Mouse (Mus musculus) hindbrain, embryonic 14.5 days (tissue): ENCODE measurements around the gene Ctu1. TPM values are rescaled to one million over a fixed set of nuclear protein-coding genes. Genes with fewer than 3 reads are reported as not detected.

ENCODE experiments used
- ATAC-seq: fragments of 200-750 bp; cut with Nextera tagmentation; 2 replicates; pipeline ENCODE4 v1.8.0; 2017; ENCODE audit warnings: moderate number of reproducible peaks, mild to moderate bottlenecking, moderate TSS enrichment, moderate library complexity; ENCODE audit not compliant: low FRiP score
- DNase-seq: peaks from one replicate; pipeline ENCODE4 v3.0.0-alpha.2; 2015; ENCODE audit warnings: low spot score
- H3K27ac ChIP-seq: fragments of 300-500 bp; sonication (generic); 2 replicates; pipeline ENCODE4 v1.5.1; 2014; ENCODE audit warnings: mild to moderate bottlenecking, moderate library complexity
- H3K27me3 ChIP-seq: fragments of 300-500 bp; sonication (generic); 2 replicates; pipeline ENCODE4 v1.6.1; 2014; ENCODE audit warnings: mild to moderate bottlenecking, low read length, mixed read lengths; ENCODE audit not compliant: control insufficient read depth, insufficient read depth
- H3K36me3 ChIP-seq: fragments of 300-500 bp; sonication (generic); replicated peaks from 2 replicates; pipeline ENCODE4 v1.6.1; 2014; ENCODE audit not compliant: control insufficient read depth, insufficient read depth
- H3K4me1 ChIP-seq: fragments of 300-500 bp; sonication (generic); replicated peaks from 2 replicates; pipeline ENCODE4 v1.6.1; 2014; ENCODE audit warnings: antibody characterized with exemption, low read length, mixed read lengths; ENCODE audit not compliant: control insufficient read depth, insufficient read depth
- H3K4me2 ChIP-seq: fragments of 300-500 bp; sonication (generic); replicated peaks from 2 replicates; pipeline ENCODE4 v1.6.1; 2014; ENCODE audit warnings: mild to moderate bottlenecking, moderate library complexity
- H3K4me3 ChIP-seq: fragments of 300-500 bp; sonication (generic); replicated peaks from 2 replicates; pipeline ENCODE4 v1.5.1; 2014; ENCODE audit warnings: mild to moderate bottlenecking, low read length
- H3K9ac ChIP-seq: fragments of 300-500 bp; sonication (generic); 2 replicates; pipeline ENCODE4 v1.6.1; 2014
- H3K9me3 ChIP-seq: fragments of 300-500 bp; sonication (generic); 2 replicates; pipeline ENCODE4 v1.6.1; 2016; ENCODE audit warnings: low read length; ENCODE audit not compliant: control insufficient read depth
- WGBS: fragments of 180-500 bp; shearing (Covaris S2); extraction: QIAGEN DNeasy Blood & Tissue Kit; methylation state at CpG from one replicate; pipeline ENCODE4 v1.1.7; 2014; 5-methylcytosine and 5-hydroxymethylcytosine counted together
- polyA plus RNA-seq: library from polyadenylated mRNA; unstranded; fragments of >200 nt; fragmentation: Nextera tagmentation; extraction: Ambion mirVana; gene quantifications from 2 replicates; pipeline ENCODE4 v1.2.1, GENCODE M21; 2014

Gene Ctu1
- polyA plus RNA-seq, 1 experiment from 2014 or later = 14.6 TPM

DNA sequence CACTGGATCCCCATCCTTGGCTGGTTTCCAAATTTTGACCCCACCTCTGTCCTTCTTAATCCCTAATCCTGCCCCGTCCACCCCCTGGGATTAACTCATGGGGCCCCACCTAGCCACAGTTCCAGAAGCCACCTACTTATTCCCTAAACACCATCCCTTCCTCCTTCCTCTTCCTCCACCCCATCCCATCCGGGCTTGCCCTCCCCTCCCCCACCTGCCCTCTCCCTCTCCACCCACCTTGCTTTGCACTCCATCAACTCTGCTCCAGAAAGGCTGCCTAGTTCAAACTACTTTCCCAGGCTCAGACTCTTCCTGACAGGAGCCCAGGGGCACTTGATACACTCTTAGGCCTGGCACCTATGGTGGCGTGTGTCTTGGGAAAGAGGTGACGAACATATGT, 40.5 kb downstream of the Ctu1 start, which contains the start of gene Klk13:
Klk13 (plus strand) TSS at position 301 of the 400 bp plus-strand sequence.
- Histone ChIP-seq H3K27ac (no peak within 1 kb of the TSS), H3K36me3 (no peaks in the 10 kb centered on the region), H3K9ac (no peak within 1 kb of the TSS), H3K4me1 (no peaks in the 10 kb centered on the region), H3K4me2 (no peak within 1 kb of the TSS), H3K9me3 (no peaks in the 10 kb centered on the region), H3K4me3 (no peak within 1 kb of the TSS), H3K27me3 (no peaks in the 10 kb centered on the region)
- ATAC-seq = no peak
- 60% methylated on average over 4 of the region's 4 CpGs for WGBS
- DNase-seq = no peak

DNA sequence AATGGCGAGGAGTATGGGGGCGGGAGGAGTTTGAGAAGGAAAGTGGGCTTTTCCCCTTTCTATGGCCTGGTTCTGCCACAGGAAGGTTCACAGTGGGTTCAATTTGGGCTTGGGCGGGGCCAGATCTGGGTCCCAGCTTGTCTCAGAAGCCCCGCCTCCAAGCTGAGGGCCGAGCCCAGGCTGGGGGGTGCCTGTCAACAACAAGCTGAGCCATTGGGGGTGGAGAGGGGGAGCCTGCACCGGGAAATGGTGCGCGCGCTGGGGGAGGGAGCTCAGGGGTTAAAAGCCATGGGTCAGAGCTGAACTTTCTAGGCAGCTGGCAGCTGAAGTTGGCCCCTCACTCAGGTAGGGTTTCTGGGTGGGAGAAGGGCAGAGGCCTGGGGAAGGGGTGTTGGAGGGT, 41.1 kb downstream of the Ctu1 start:
- H3K4me2 ChIP-seq = no peak overlapping the region

DNA sequence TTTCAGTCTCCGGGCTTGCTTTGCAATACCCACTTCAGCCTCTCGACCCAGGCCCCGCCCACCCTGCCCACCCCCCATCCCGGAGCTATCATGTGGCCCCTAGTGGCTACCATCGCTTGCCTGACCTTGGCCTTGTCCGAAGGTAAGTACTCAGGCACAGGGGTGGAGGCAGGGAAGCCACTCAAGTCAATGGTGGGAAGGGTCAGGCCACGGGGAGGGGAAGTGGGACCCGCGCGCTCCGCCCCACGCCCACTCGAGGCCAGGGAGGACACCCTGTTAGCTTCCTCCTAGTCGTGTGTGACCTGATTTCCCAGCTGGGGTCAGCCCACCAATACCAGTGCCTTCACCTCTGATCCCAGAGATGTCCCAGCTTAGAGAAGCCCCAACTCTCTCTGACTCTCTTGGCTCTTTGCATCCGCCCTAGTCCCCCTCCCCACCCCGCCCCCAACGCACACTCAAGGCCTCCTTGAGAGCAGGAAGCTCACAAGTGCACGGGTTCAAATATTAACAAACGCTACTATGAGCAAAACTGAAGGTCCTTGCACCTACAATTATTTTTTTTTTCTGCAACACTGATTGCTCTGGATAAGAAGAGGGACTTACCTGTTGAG, 42.0 kb downstream of the Ctu1 start:
- no peak overlapping the region for H3K4me3 ChIP-seq
- H3K27ac ChIP-seq = no peak overlapping the region
- H3K27me3 ChIP-seq = no peaks in the 10 kb centered on the region
- H3K9ac ChIP-seq = no peak overlapping the region
- DNase-seq (no peak), ATAC-seq (no peak)
- WGBS = 8% methylated on average over 19 of the region's 19 CpGs
- no peaks in the 10 kb centered on the region for H3K4me1 ChIP-seq
- H3K4me2 ChIP-seq = 0 out of 2 replicates have a peak overlapping the region, but pooled peaks have one; percentile 12
- no peaks in the 10 kb centered on the region for H3K36me3 ChIP-seq
- no peaks in the 10 kb centered on the region for H3K9me3 ChIP-seq

More for the DNA sequence above, 41.1 kb downstream of the Ctu1 start:
- no peak for ATAC-seq
- WGBS = 9% methylated on average over 9 of the region's 9 CpGs
- Histone ChIP-seq H3K4me1 (no peaks in the 10 kb centered on the region), H3K27me3 (no peaks in the 10 kb centered on the region), H3K27ac (no peak overlapping the region), H3K4me3 (no peak overlapping the region), H3K9ac (no peak overlapping the region), H3K36me3 (no peaks in the 10 kb centered on the region), H3K9me3 (no peaks in the 10 kb centered on the region)
- DNase-seq = no peak

Other genes with a start within 250 kb of the Ctu1 start
- gene Lim2, start 244.3 kb upstream of the Ctu1 start, polyA plus RNA-seq = not detected in 2 replicates
- gene Nkg7, start 234.9 kb upstream of the Ctu1 start, polyA plus RNA-seq = not detected in 2 replicates
- gene Cldnd2, start 231.2 kb upstream of the Ctu1 start, polyA plus RNA-seq = not detected in 2 replicates
- 122 and 144 TPM in 2 replicates for gene Etfb, start 227.9 kb upstream of the Ctu1 start, polyA plus RNA-seq
- 0.62 TPM in 1 of 2 replicates, not detected in the other for gene Gm45233, start 227.9 kb upstream of the Ctu1 start, polyA plus RNA-seq
- gene Vsig10l, start 208.9 kb upstream of the Ctu1 start, polyA plus RNA-seq = 15.6 and 17.8 TPM in 2 replicates
- gene Iglon5, start 181.9 kb upstream of the Ctu1 start, polyA plus RNA-seq = 10.0 and 11.1 TPM in 2 replicates
- 0.31 TPM in 1 of 2 replicates, not detected in the other for gene 4931406B18Rik, start 166.1 kb upstream of the Ctu1 start, polyA plus RNA-seq
- gene Cd33, start 127.6 kb upstream of the Ctu1 start, polyA plus RNA-seq = 1.1 TPM in 2 replicates
- 8.0 and 8.5 TPM in 2 replicates for gene Zfp658, start 109.8 kb upstream of the Ctu1 start, polyA plus RNA-seq
- gene Zfp719, start 92.4 kb upstream of the Ctu1 start, polyA plus RNA-seq = 17.4 and 18.3 TPM in 2 replicates
- 0.57 and 1.0 TPM in 2 replicates for gene Zfp819, start 64.8 kb upstream of the Ctu1 start, polyA plus RNA-seq
- not detected in 2 replicates for gene Ceacam18, start 37.3 kb upstream of the Ctu1 start, polyA plus RNA-seq
- 0.14 and 0.40 TPM in 2 replicates for gene Siglece, start 11.9 kb upstream of the Ctu1 start, polyA plus RNA-seq
- gene Klk14, start 18.4 kb downstream of the Ctu1 start, polyA plus RNA-seq = not detected in 2 replicates
- not detected in 2 replicates for gene Klk13, start 40.6 kb downstream of the Ctu1 start, polyA plus RNA-seq
- not detected in 2 replicates for gene Klk12, start 96.9 kb downstream of the Ctu1 start, polyA plus RNA-seq
- gene Klk11, start 102.6 kb downstream of the Ctu1 start, polyA plus RNA-seq = not detected in 2 replicates
- not detected in 2 replicates for gene Klk10, start 109.0 kb downstream of the Ctu1 start, polyA plus RNA-seq
- not detected in 2 replicates for gene Klk9, start 119.9 kb downstream of the Ctu1 start, polyA plus RNA-seq
- 12.1 and 12.5 TPM in 2 replicates for gene Klk8, start 125.6 kb downstream of the Ctu1 start, polyA plus RNA-seq
- gene Klk7, start 139.3 kb downstream of the Ctu1 start, polyA plus RNA-seq = not detected in 2 replicates
- gene Klk6, start 152.5 kb downstream of the Ctu1 start, polyA plus RNA-seq = not detected in 2 replicates
- gene Klk5, start 170.0 kb downstream of the Ctu1 start, polyA plus RNA-seq = not detected in 2 replicates
- gene Klk4, start 209.1 kb downstream of the Ctu1 start, polyA plus RNA-seq = 3.0 and 4.5 TPM in 2 replicates